Mouse (Mus musculus): ENCODE data around the gene 3425401B19Rik.

GRCm38 (mm10) chr14:32624811-32625210, 60.3 kb downstream of the 3425401B19Rik start:
- TF ChIP-seq EP300 (IDR thresholded peaks at IDR 0.05; ENCODE audit: low read depth) (no peak), CTCF (IDR thresholded peaks at IDR 0.05; ENCODE audit: low read depth) (no peak)
